Mouse (Mus musculus) neural tube, embryonic 15.5 days (tissue): Measurements from ENCODE around the gene Tnip1. TPM values are rescaled to one million over a fixed set of nuclear protein-coding genes. Genes with fewer than 3 reads are reported as not detected.
A peak's percentile ranks its signal among the peaks of the same experiment; 100 is the strongest.

Source experiments
- ATAC-seq: fragments of 200-750 bp; cut with Nextera tagmentation; 2 replicates; pipeline ENCODE4 v1.8.0; 2017; ENCODE audit warnings: mild to moderate bottlenecking, moderate TSS enrichment, moderate library complexity; ENCODE audit not compliant: low FRiP score
- H3K27ac ChIP-seq: fragments of 300-500 bp; sonication (generic); replicated peaks from 2 replicates; pipeline ENCODE4 v1.5.1; 2015; ENCODE audit warnings: mild to moderate bottlenecking, inconsistent platforms
- H3K27me3 ChIP-seq: fragments of 300-500 bp; sonication (generic); replicated peaks from 2 replicates; pipeline ENCODE4 v1.6.1; 2015; ENCODE audit warnings: inconsistent platforms
- H3K36me3 ChIP-seq: fragments of 300-500 bp; sonication (generic); 2 replicates; pipeline ENCODE4 v1.6.1; 2015; ENCODE audit warnings: inconsistent platforms
- H3K4me1 ChIP-seq: fragments of 300-500 bp; sonication (generic); 2 replicates; pipeline ENCODE4 v1.6.1; 2015; ENCODE audit warnings: inconsistent platforms
- H3K4me2 ChIP-seq: fragments of 300-500 bp; sonication (generic); 2 replicates; pipeline ENCODE4 v1.6.1; 2015; ENCODE audit warnings: inconsistent platforms, mild to moderate bottlenecking, moderate library complexity
- H3K4me3 ChIP-seq: fragments of 300-500 bp; sonication (generic); replicated peaks from 2 replicates; pipeline ENCODE4 v1.5.1; 2015; ENCODE audit warnings: mild to moderate bottlenecking, inconsistent platforms
- H3K9ac ChIP-seq: fragments of 300-500 bp; sonication (generic); replicated peaks from 2 replicates; pipeline ENCODE4 v1.6.1; 2015; ENCODE audit warnings: mild to moderate bottlenecking, inconsistent platforms
- H3K9me3 ChIP-seq: fragments of 300-500 bp; sonication (generic); replicated peaks from 2 replicates; pipeline ENCODE4 v1.6.1; 2016; ENCODE audit warnings: inconsistent platforms
- WGBS: fragments of 180-500 bp; shearing (Covaris S2); methylation state at CpG from one replicate; pipeline ENCODE4 v1.1.7; 2015; ENCODE audit warnings: mixed read lengths; 5-methylcytosine and 5-hydroxymethylcytosine counted together
- polyA plus RNA-seq: library from polyadenylated mRNA; unstranded; fragments of >200 nt; fragmentation: Nextera tagmentation; extraction: Ambion mirVana; gene quantifications from 2 replicates; pipeline ENCODE4 v1.2.1, GENCODE M21; 2015

Gene Tnip1
- polyA plus RNA-seq, 1 experiment from 2014 or later: 20.0 TPM

DNA sequence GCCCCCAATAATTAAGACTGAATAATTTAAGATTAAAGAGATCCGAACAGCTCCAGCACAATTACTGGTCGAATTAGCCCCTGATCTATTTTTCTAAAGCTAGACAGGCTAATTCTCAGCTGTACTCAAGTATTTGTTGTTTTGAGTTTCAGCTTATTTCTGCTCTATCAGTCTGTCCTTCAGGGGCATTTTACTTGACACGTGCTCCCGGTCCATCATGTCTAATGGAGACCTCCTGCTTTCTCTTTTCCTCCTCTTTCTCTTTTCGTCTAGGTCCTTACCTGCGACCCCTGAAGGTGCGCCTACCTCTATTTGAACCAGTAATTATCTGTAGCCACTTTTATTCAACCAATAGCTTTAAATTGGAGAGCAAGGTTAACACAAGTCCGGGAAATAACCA, 8.0 kb downstream of the Tnip1 start:
- H3K4me2 ChIP-seq: peak overlapping the region; percentile 72; the same call in 1 of the 2 replicates
- H3K27me3 ChIP-seq: 0 out of 2 replicates have a peak, but pooled peaks cover 3% of the 10 kb centered on the region
- no peak overlapping the region for H3K9ac ChIP-seq
- H3K9me3 ChIP-seq: no peaks in the 10 kb centered on the region
- H3K36me3 ChIP-seq: no peaks in the 10 kb centered on the region
- no peak for ATAC-seq
- no peak overlapping the region for H3K27ac ChIP-seq
- H3K4me3 ChIP-seq: no peak overlapping the region
- WGBS: 83% methylated on average over 8 of the region's 8 CpGs
- H3K4me1 ChIP-seq: peaks cover 24% of the 10 kb centered on the region

DNA sequence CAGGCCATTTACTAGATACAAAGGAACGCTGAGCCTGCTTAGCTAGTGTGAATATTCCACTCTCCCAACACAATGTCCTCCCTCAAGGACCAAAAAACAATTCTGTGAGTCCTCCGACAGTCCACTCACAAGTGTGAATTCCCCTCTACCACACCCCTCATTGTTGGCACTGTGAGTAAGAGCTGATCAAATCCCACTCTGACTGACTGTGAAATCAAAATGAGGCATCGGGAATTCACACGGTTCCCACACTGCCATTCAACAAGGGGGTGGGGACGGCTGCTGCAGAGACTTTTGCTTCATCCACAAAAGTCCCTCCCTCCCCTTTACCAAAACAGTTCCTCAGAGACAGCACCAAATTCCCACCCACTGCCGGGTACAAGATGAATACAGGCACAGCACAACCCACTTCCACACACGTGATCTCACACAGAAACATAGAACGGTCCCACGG, 8.7 kb downstream of the Tnip1 start:
- peak overlapping the region; percentile 36 for H3K4me2 ChIP-seq
- no peak overlapping the region for H3K4me3 ChIP-seq
- H3K36me3 ChIP-seq: no peaks in the 10 kb centered on the region
- H3K9ac ChIP-seq: no peak overlapping the region
- H3K9me3 ChIP-seq: no peaks in the 10 kb centered on the region
- no peak for ATAC-seq
- WGBS: 16% methylated on average over 9 of the region's 9 CpGs
- peaks cover 24% of the 10 kb centered on the region for H3K4me1 ChIP-seq
- no peak overlapping the region; the same call in 1 of the 2 replicates for H3K27ac ChIP-seq
- 0 out of 2 replicates have a peak, but pooled peaks cover 3% of the 10 kb centered on the region for H3K27me3 ChIP-seq

DNA sequence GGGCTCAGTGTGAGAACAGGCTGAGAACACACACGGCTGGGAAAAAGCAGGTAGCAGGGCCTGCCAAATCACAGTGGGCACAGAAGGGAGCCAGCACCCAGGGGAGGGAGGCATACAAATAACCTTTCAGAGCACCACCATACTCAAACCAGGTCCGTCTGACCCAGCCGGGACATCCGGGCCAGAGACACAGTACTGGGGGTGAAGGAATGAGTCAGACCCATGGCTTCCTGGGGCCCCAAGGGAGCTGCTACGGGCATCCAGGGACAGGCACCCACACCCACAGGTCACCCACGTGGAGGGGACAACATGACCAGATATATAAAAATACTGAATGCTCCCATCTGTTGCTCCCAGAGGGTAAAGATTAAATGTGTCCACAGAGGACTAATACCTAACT, 10.1 kb downstream of the Tnip1 start:
- 78% methylated on average over 6 of the region's 6 CpGs for WGBS
- Histone ChIP-seq H3K27me3 (0 out of 2 replicates have a peak, but pooled peaks cover 3% of the 10 kb centered on the region), H3K9me3 (no peaks in the 10 kb centered on the region), H3K4me2 (no peak overlapping the region), H3K4me1 (peaks cover 24% of the 10 kb centered on the region), H3K9ac (no peak overlapping the region), H3K27ac (no peak overlapping the region), H3K36me3 (no peaks in the 10 kb centered on the region), H3K4me3 (no peak overlapping the region)
- no peak for ATAC-seq

DNA sequence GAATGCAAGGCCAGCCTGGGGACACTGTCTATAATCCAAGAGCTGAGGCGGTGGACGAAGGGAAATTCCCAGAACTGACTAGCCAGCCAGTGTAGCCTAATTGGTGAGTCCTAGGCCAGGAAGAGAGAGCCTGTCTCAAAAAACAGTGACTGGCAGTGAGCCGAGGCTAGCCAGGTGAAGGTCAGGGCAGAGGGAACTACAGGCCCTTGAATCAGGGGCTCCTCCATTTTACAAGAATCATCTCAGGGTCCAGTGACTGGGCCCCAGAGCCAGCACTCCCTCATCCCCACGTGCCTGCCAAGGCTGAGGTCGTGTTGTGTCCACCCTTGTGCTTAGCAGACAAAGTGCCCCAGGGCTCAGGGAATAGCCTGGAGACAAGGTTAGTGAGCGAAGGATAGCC, 12.0 kb downstream of the Tnip1 start:
- peaks cover 18% of the 10 kb centered on the region for H3K4me1 ChIP-seq
- no peak for ATAC-seq
- no peaks in the 10 kb centered on the region for H3K36me3 ChIP-seq
- H3K27me3 ChIP-seq: 0 out of 2 replicates have a peak, but pooled peaks cover 3% of the 10 kb centered on the region
- H3K9ac ChIP-seq: no peak overlapping the region
- H3K4me3 ChIP-seq: no peak overlapping the region
- H3K27ac ChIP-seq: no peak overlapping the region
- no peak overlapping the region for H3K4me2 ChIP-seq
- H3K9me3 ChIP-seq: no peaks in the 10 kb centered on the region
- WGBS: 85% methylated on average over 6 of the region's 6 CpGs

DNA sequence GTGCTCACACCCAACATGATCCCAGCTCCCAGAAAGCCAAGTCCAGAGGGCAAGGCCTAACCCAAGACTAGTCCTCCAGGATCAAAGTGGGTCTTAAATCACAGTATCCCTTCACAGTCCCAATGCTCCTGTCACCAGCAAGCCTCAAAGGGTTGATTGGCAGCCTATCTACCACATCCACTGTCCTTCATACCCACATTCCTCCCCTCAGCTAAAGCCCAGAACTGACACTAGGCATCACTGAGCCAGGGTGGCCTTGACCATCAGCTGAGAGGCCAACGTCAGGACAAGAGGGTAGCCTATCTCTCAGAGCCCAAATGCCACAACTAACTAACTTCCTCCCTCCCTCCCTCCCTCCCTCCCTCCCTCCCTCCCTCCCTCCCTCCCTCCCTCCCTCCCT, 13.0 kb downstream of the Tnip1 start:
- Histone ChIP-seq H3K4me2 (no peak overlapping the region), H3K27ac (no peak overlapping the region), H3K9me3 (no peaks in the 10 kb centered on the region), H3K4me3 (no peak overlapping the region), H3K27me3 (0 out of 2 replicates have a peak, but pooled peaks cover 3% of the 10 kb centered on the region), H3K36me3 (no peaks in the 10 kb centered on the region), H3K4me1 (peaks cover 10% of the 10 kb centered on the region), H3K9ac (no peak overlapping the region)
- WGBS: 100% methylated on average over 1 of the region's 1 CpGs
- no peak for ATAC-seq

DNA sequence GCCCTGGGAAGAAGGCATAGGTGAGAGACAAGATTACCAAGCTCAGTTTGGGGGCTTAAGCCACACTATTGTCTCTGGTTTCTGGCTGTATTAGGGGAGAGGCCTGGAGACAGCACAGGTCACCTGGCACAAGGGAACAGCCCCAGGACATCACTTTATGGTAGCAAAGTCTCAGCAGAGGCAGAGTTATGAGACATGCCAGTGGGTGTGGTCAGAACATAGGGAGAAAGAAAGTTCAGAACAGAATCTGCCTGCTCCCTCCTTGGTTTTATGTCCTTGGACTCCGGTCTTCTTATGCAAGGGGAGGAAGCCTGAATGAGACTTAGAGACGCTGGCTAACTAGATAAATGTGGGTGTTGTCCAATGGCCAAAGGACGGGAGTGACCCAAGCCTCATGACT, 18.0 kb downstream of the Tnip1 start:
- Histone ChIP-seq H3K4me1 (no peaks in the 10 kb centered on the region), H3K27ac (no peak overlapping the region), H3K36me3 (no peaks in the 10 kb centered on the region), H3K27me3 (no peaks in the 10 kb centered on the region), H3K9me3 (no peaks in the 10 kb centered on the region), H3K4me3 (no peak overlapping the region), H3K9ac (no peak overlapping the region), H3K4me2 (no peak overlapping the region)
- no peak for ATAC-seq
- WGBS: 89% methylated on average over 3 of the region's 3 CpGs

DNA sequence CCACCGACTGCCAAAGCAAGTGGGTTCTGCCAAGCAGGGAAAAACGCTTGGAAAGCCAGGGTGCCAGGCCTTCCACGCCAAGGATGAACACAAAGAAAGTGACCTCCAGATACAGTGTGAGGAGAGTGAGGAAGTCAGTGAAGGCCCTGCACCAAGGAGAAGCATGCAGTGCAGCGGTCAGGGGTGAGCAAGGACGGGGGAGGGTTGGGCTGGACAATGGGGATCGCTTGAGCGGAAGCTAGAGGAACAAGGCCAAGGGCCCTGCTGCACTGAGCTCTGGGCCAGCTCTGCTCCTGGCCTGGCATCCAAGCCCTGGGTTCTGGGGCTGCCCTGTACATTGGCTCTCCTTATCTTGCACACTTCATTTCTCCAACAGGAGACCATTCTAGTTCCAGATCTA, 22.7 kb downstream of the Tnip1 start:
- Histone ChIP-seq H3K27me3 (no peaks in the 10 kb centered on the region), H3K9ac (no peak overlapping the region), H3K9me3 (no peaks in the 10 kb centered on the region), H3K4me2 (no peak overlapping the region), H3K4me3 (no peak overlapping the region), H3K27ac (no peak overlapping the region), H3K4me1 (0 out of 2 replicates have a peak, but pooled peaks cover 3% of the 10 kb centered on the region), H3K36me3 (peaks cover 18% of the 10 kb centered on the region)
- ATAC-seq: no peak
- 79% methylated on average over 7 of the region's 7 CpGs for WGBS

DNA sequence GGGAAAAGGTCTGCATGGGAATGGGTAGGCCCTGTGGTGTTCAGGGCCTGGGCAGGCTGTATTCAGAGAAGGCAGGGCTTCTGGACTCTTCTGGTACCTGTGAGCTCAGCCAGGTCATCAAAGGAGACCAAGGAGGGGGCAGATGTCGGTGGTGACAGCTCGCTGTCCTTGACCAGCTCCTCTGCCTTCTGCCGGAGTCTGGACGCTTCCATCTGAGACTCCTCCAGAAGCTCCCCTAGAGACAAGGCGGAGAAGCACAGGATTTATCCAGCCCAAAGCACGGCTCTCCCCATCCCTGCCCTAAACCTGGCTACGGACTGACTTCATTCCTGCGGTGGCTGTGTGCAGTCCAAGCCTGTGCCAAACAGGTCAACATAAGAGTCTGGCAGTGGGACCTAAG, 23.2 kb downstream of the Tnip1 start:
- WGBS: 91% methylated on average over 8 of the region's 8 CpGs
- Histone ChIP-seq H3K36me3 (peaks cover 18% of the 10 kb centered on the region), H3K4me1 (0 out of 2 replicates have a peak, but pooled peaks cover 3% of the 10 kb centered on the region), H3K4me2 (no peak overlapping the region), H3K27me3 (no peaks in the 10 kb centered on the region), H3K4me3 (no peak overlapping the region), H3K27ac (no peak overlapping the region), H3K9me3 (no peaks in the 10 kb centered on the region), H3K9ac (no peak overlapping the region)
- no peak for ATAC-seq

DNA sequence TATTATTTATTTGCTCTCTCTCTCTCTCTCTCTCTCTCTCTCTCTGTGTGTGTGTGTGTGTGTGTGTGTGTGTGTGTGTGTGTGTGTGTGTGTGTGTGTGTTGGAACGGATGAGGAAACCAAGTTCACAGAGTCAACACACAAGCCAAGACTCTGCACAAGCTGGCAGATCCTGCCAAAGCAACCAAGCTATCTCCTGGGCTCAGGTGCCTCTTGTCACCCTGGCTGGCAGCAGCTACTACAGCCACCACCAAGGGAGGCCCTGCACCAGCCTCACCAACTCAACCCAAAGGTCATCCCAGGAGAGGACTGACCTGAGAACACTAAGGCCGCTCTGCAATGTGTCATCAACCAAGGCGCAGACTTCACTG, 26.0 kb downstream of the Tnip1 start:
- H3K4me1 ChIP-seq: 0 out of 2 replicates have a peak, but pooled peaks cover 3% of the 10 kb centered on the region
- H3K27ac ChIP-seq: no peak overlapping the region
- H3K9ac ChIP-seq: no peak overlapping the region
- no peak overlapping the region for H3K4me3 ChIP-seq
- H3K4me2 ChIP-seq: no peak overlapping the region
- ATAC-seq: no peak
- 96% methylated on average over 2 of the region's 3 CpGs for whole genome bisulfite sequencing
- H3K27me3 ChIP-seq: no peaks in the 10 kb centered on the region
- H3K36me3 ChIP-seq: peaks cover 34% of the 10 kb centered on the region
- H3K9me3 ChIP-seq: no peaks in the 10 kb centered on the region

DNA sequence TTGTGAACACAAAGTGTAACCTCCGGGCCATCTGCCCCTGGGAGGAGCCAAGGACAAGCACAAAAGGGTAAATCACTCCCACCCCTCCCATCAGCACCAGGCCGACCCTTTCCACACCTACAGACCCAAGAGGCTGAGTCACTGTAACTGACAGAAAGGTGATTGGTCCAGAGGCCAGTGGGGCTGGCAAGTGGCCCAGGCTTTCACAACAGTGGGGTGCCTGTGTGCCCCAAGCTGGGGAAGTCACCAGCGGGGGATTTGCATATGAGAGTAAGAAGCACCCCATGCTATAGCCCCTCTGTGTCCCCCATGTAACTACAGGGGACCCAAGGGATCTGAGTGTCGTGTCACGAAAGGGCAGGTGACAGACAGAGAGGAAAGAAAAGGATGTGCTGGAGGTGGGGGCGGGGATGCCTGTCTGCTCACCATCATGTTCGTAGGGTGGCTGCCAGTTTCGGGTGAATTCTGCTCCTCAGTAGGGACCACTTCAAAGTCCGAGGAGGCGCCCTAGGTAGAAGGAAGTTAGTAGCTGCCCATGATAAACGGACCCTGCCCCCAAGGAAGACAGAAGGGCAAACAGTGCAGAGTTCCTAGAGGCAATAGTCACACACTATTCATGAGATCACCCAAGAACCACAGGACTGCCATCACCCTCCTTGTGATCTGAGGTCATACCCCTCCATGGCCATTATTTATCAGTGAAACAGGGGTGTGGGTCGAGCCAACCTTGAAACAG, 26.5 kb downstream of the Tnip1 start:
- Histone ChIP-seq H3K4me3 (no peak overlapping the region), H3K36me3 (peaks cover 34% of the 10 kb centered on the region), H3K27me3 (no peaks in the 10 kb centered on the region), H3K9me3 (no peaks in the 10 kb centered on the region), H3K27ac (no peak overlapping the region), H3K4me1 (0 out of 2 replicates have a peak, but pooled peaks cover 3% of the 10 kb centered on the region), H3K4me2 (no peak overlapping the region), H3K9ac (no peak overlapping the region)
- WGBS: 35% methylated on average over 12 of the region's 12 CpGs
- ATAC-seq: no peak

DNA sequence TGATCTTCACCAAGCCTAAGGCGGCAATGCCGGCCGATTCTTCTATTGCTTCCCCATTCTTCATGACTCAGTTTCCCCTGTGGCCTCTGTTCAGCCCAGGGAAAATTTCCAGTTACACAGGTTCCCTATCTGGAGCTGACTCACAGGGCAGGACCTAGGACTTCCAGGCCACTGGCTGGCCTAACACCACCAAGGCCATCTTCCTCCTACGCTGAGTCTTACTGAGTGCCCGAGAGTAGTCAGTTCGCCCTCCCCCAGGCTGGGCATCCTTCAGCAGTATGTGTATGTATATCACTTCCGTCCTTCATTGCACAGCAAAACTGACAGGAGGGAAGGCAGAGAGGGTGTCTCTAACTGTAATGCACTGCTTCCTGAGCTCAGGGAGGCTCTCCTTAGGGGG, 28.5 kb downstream of the Tnip1 start:
- H3K36me3 ChIP-seq: peaks cover 41% of the 10 kb centered on the region
- no peaks in the 10 kb centered on the region for H3K9me3 ChIP-seq
- ATAC-seq: no peak
- no peak overlapping the region for H3K4me3 ChIP-seq
- no peaks in the 10 kb centered on the region for H3K27me3 ChIP-seq
- no peak overlapping the region for H3K4me2 ChIP-seq
- H3K9ac ChIP-seq: no peak overlapping the region
- no peak overlapping the region for H3K27ac ChIP-seq
- 0 out of 2 replicates have a peak, but pooled peaks cover 3% of the 10 kb centered on the region for H3K4me1 ChIP-seq
- 93% methylated on average over 7 of the region's 7 CpGs for WGBS

DNA sequence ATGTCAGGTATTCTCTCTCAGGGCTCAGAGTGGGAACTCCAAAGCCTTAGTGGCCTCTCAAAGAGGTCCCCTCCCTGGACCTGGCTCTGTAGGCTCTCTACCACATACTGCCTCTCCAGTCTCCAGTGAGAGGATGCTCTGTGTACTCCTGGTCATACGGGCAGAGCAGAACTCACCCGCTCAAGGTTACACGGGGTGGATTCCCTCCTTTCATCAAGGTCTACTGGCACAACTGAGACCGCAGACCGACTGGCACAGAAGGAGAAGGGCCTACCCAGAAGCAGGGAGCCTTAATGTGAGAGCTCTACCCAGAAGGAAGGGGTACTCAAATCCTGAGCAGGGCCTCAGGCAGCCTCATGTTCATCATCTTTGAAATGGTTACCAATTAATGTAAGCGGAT, 30.2 kb downstream of the Tnip1 start:
- Histone ChIP-seq H3K4me2 (no peak overlapping the region), H3K36me3 (peaks cover 43% of the 10 kb centered on the region), H3K27ac (no peak overlapping the region), H3K4me3 (no peak overlapping the region), H3K9ac (no peak overlapping the region), H3K4me1 (0 out of 2 replicates have a peak, but pooled peaks cover 3% of the 10 kb centered on the region), H3K27me3 (no peaks in the 10 kb centered on the region), H3K9me3 (no peaks in the 10 kb centered on the region)
- ATAC-seq: no peak
- 92% methylated on average over 6 of the region's 6 CpGs for WGBS
